Mouse (Mus musculus): ENCODE measurements at regions not wholly inside any gene's neighbourhood (a gene's known extent, or its start where the extent isn't known, plus 50 kb on each side); places are given as distances from the start of the nearest gene placed in this dataset.

GRCm38 (mm10) chr2:78011051-78011800 is 65.1 kb upstream of the Cwc22 start:
- TF ChIP-seq CTCF (IDR thresholded peaks at IDR 0.05), result no peak
- TF ChIP-seq EP300 (IDR thresholded peaks at IDR 0.05), result no peak

Data from lung, postnatal 0 days (tissue).